Mouse (Mus musculus) frontal cortex, postnatal 10 days (tissue): ENCODE measurements around the gene Grem1.

ENCODE experiments used
- DNase-seq, 2 experiments: peaks; one replicate each; pipeline ENCODE4 v3.0.0; 2022; ENCODE audit warnings: low spot score in 2 of 2, mixed read lengths in 1 of 2

Gene Grem1

GRCm38 (mm10) chr2:113757525-113758310, 728 bp downstream of the Grem1 start:
- peak in 1 of 2 experiments; percentile 27 for DNase-seq

- DNase-seq, result no peak
Observed at GRCm38 (mm10) chr2:113756924-113757524, 1.4 kb downstream of the Grem1 start.

GRCm38 (mm10) chr2:113749721-113750120, 8.7 kb downstream of the Grem1 start:
- no peak for DNase-seq

- no peak for DNase-seq
Observed at GRCm38 (mm10) chr2:113749309-113749708, 9.1 kb downstream of the Grem1 start.

GRCm38 (mm10) chr2:113728581-113728980, 29.9 kb downstream of the Grem1 start:
- no peak for DNase-seq

GRCm38 (mm10) chr2:113714801-113715200, 43.6 kb downstream of the Grem1 start:
- no peak for DNase-seq

- no peak for DNase-seq
Observed at GRCm38 (mm10) chr2:113713406-113713805, 45.0 kb downstream of the Grem1 start.

GRCm38 (mm10) chr2:113707507-113707906, 50.9 kb downstream of the Grem1 start:
- no peak for DNase-seq

- no peak for DNase-seq
Observed at GRCm38 (mm10) chr2:113701507-113701906, 56.9 kb downstream of the Grem1 start.

GRCm38 (mm10) chr2:113696647-113697046, 61.8 kb downstream of the Grem1 start:
- no peak for DNase-seq

GRCm38 (mm10) chr2:113696222-113696621, 62.2 kb downstream of the Grem1 start:
- DNase-seq, result no peak
